Mouse (Mus musculus): ENCODE measurements around the gene Pear1.
A peak's percentile ranks its signal among the peaks of the same experiment; 100 is the strongest.

Gene Pear1

DNA sequence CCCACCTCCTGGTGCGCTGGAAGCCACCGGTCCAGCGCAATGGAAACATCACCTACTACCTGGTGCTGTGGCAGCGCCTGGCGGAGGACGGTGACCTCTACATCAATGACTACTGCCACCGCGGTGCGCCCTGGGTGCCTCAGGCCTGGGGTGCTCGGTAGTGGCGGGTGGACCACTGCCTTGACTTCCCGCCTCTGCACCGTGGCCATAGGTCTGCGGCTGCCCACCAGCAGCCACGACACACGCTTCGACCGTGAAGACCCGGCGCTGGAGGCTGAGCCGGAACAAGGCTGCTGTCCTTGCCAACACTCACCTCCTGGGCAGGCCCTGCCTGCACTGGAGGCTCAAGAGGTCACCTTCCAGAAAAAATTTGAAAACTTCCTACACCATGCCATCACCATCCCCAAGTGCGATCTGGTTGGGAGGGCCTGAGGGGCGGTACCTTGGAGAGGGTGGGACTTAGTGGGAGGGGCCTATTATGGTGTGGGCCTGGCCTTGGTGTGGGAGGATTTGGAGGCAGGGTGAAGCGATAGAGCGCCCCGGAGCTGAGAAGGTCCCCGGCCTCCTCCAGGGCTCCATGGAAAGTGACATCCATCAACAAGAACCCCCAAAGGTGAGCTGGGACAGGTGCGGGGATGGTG lies 14.7 kb downstream of the Pear1 start:
- peak; percentile 73 for DNase-seq (ENCODE audit: low read depth, low spot score)

DNA sequence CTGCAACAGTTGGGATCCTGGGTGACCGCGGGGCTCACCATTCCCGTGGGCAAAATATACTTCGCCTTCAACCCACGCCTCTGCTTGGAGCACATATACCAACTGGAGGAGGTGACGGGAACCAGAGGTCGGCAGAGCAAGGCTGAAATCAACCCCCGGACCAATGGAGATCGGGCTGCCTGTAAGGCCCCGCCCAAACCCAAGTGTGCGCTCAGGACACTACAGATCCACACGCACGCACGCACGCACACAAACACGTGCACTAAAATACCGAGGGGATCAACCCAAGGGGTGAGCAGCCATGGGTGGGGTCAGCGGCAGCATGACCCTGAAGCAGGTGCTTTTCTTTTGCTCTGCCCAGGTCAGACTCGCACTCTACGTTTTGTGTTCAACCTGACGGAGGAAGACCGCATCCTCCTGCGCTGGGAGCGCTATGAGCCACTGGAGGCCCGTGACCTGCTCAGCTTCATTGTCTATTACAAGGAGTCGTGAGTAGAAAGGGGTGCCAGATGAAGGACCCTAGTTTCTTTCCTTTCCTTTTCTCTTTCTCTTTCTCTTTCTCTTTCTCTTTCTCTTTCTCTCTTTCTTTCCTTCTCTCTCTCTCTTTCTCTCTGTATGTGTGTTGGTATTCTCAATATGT lies 19.9 kb downstream of the Pear1 start:
- DNase-seq (ENCODE audit: low read depth, low spot score): peak; percentile 73

DNA sequence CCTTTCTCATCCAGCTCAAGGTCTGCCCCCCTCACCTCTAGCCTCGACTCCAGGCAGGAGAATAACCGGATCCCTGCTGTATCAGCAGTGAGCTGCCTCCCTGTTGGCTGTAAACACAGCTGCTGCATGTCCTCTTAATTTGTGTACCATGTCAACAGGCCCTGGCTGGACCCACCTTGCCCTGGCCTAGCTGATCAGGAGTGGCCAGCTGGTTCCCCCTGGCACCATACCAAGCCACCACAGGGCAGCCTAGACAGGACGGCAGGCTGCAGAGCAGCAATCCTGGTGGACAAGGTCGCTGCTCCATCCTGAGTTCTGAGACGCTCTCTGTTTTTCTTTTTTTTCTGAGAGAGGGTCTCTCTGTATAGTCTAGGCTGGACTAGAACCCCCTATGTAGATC lies 22.4 kb downstream of the Pear1 start:
- no peak for DNase-seq (ENCODE audit: low read depth, low spot score)

DNA sequence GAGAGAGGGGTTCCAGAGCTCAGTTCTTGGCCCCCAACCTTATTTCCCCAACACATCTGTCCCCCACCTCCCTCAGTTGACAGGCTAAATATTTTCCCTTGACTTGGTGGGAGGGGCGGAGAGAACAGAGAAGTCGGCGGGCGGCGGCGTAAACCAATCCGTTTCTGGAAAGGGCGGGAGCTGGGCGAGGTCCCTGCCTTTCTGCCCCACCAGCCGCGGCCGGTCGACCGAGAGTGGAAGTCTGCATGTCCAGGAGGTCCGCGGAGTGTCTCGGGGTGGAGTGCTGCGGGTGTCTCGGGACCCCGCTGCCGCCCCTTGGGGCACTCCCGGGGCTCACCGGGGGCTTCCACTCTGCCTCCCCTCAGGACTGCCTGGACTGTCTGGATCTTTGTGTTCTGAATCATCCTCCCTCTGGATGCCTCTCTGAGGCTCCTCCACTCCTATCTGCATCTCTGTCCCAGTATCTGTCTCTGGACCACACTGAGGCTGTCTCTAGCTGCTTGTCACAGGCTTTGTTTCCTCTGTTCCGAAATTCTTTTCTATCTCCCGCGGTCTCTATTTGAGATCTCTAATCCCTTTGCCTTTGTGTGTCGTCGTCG lies 27.3 kb downstream of the Pear1 start, which contains the start of gene Insrr:
Gene Insrr (plus strand): TSS at position 216 of the 599 bp plus-strand sequence.
- DNase-seq (ENCODE audit: low read depth, low spot score): peak; percentile 37

DNA sequence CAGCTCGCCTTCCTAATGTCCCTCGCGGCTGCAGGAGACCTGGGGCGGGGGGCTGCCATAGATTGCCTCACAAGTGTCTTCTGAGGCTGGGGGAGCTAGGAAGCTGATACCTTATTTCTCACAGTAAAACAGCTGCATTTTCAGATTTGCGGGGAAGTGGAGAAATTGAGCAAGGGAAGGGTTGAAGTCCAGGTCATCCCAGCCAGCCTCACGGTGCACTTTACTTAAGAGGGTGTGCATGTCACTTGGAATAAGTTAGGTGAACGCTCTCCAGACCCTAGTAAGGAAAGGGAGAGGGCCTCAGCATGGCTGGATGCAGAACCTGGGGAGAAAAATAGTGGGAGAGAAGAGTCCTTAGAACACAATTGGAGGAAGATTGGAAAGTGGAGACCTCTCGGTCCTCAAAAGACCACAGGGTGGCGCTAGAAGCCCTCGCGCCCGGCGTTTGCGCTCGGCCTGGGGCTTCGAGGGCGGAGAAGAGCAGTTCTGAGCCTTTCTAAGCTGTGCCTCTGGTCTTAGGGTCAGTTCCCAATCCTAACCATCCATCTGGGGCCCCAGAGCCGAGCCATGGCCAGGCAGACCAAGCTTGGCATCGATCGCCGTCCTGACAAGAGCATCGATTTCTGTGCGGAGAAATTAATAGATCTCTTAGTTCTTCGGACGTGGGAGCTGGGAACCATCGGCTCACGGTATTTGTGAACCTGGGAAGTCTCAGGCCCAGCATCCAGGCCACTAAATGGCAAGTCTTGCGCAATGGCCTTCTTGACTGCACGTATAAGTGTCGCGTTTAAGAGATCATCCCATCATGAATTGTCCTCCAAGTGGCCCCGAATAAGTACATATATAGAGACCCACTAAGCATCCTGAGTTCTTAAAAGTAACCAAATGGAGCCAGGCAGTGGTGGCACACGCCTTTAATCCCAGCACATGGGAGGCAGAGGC lies 28.5 kb downstream of the Pear1 start:
- peak; percentile 80 for DNase-seq (ENCODE audit: low read depth, low spot score)

DNA sequence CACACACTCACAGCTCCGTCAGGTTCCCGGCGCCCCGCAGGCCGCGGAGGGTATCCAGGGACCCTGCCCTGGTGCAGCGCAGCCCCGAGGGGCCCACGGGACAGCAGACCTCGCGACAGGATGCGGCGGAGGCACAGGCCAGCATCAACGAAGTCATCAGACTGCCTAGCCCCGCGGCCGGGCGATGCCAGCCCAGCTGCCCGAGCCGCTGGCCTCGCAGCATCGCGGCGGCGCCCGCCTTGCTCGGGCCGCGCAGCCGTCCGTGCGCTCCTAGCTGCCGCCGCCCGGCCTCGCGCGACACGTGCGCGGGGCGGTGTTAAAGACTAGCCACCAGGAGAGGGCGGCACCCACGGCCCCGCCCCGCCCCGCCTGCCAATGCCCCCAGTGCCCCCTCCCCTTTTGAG lies 29.2 kb downstream of the Pear1 start, which contains the start of gene Ntrk1:
Gene Ntrk1 (minus strand): TSS at position 241 of the 404 bp plus-strand sequence.
- DNase-seq (ENCODE audit: low read depth, low spot score): peak; percentile 34

DNA sequence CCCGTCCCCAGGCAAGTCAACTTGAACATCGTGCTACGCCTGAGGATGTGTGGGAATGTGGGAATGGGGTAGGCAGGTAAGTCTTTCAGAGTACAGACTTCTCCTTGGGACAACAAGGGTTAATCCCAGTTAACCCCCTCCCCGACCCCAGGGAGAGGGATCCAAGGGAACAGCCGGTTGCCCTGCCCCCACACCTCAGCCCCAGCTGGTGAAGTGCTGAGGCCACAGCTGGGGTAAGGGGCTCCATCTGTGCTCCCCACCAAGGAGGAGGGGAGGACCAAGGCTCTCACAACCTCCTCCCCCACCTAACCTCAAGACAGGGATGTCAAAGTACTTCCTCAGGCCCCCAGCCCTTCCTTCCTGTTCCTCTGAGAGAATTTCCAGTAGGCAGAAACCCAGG lies 34.3 kb downstream of the Pear1 start:
- DNase-seq (ENCODE audit: low read depth, low spot score): no peak

DNA sequence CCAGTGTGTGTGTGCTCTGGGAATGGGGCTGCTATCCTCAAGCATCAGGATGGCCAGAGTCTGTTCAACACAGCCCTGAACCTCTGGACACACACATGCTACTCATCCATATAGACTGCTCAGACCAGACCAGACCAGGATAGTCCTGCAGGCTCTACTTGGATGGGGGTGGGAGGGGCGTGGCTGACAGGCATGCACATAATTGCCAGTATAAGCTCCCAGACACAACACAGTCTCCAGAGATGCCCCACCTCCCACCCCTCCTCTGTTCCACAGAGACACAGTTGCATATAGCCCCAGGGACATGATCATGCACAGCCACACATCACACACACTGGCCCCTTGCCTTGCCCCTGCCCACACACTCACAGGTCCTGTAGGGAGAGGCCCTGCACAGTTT lies 34.9 kb downstream of the Pear1 start:
- DNase-seq (ENCODE audit: low read depth, low spot score): no peak

DNA sequence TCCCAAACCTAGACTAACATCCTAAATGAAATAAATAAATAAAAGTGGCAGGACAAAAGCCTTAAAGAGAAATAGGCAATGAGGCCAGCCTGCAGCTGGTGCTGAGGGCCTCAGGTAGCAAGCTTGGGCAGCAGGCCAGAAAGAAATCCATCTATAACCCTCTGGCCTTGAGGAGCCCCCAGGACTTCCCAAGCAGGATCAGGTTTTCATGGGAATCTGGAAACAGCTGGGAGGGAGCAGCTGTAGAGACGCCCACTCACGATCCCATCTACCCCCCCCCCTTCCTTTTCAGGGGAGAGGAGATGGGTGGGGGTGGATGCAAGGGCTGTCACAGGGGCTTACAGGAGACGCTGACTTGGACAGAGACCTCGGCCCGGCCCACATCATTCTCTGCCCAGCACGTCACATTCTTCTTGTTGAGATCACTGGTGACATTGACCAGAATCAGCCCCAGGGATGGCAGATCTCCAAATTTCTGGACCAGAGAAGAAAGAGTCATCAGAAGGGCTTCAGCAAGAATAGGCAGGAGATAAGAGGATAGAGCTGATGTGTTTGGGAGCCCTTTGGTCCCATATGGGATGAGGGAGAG lies 38.4 kb downstream of the Pear1 start:
- DNase-seq (ENCODE audit: low read depth, low spot score): no peak

DNA sequence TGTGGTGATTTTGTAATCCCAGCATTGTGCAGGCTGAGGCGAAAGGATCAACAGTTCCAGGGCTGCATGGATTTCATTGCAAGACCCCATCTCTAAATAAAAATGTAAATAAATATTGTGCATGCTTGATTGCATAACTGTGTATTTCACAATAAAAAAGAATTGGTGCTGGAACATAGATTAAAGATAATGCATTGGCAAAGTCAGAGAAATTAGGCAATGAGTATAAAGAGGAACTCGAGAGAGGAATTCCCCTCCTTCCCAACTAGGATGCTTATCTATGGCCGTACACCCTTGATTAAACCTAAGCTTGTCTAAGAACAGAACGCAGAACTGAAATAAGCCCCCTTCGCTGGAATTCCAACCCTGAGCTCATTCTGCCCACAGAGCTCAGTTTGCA lies 39.0 kb downstream of the Pear1 start:
- no peak for DNase-seq (ENCODE audit: low read depth, low spot score)

DNA sequence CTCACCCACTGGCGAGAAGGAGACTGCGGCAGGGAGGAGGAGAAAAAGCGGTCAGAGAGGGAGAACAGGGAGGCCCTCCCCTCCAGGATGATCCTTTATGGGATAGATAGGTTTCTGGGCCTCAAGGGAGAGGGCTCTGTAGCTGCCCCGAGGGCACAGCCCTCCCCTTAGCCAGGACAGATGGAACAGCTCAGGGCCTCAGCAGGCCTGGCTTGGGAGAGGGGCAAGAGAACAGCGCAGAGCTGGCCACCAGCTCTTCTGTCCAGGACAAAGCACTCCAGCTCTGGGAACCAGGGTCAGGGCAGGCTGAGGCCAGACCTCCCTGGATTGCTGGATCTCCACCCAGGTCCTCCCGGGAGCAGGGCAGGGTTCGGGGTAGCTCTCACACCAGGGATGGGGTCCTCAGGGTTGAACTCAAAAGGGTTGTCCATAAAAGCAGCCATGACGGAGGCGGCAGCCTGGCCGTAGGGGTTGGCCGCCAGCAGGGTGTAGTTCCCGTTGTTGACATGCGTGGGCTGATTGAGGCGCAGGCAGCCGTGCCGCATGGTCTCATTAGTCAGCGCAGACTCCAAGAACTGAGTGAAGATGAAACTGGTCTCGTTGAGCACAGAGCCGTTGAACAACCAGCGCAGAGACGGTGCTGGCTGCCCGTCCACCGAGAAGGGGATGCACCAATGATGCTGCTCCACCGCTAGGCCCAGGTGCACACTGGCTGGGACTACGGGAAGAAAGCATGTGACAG lies 40.7 kb downstream of the Pear1 start:
- DNase-seq (ENCODE audit: low read depth, low spot score): no peak

DNA sequence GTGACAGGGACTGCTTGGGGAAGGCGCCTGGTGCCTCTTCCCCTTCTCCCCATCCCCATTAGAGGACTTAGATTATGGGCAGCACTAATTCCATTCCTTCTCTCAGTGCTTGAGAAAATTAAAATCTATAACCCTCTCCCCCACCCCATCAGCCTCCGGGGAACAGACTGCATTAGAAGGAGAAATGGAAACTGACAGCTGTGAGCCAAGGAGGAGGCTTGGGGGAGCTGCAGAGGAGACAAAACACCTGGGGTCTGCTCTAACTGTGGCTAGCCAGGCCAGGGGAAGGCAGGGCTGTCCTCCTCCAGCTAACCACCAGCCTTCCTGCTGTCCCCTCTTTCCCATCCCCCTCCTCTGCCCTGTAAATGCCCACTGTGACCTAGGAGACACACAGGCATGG lies 45.0 kb downstream of the Pear1 start:
- DNase-seq (ENCODE audit: low read depth, low spot score): no peak

DNA sequence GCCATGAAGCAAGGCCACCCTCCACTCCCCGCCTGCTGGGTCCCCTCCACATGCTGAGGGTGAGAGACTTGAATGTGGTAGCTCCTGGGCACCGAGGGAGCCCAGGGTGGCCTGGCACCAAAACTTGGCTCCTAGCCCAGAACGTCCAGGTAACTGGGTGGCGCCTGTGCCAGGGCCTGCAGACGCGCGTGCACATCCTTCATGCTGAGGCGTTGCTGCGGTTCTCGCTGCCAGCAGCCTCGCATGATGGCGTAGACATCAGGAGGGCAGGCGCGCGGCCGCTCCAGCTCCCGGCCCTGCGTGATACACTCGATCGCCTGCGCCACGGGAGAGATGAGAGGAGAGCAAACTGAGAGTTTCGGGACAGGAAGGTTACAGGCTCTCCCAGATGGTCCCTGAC lies 45.8 kb downstream of the Pear1 start:
- DNase-seq (ENCODE audit: low read depth, low spot score): no peak

DNA sequence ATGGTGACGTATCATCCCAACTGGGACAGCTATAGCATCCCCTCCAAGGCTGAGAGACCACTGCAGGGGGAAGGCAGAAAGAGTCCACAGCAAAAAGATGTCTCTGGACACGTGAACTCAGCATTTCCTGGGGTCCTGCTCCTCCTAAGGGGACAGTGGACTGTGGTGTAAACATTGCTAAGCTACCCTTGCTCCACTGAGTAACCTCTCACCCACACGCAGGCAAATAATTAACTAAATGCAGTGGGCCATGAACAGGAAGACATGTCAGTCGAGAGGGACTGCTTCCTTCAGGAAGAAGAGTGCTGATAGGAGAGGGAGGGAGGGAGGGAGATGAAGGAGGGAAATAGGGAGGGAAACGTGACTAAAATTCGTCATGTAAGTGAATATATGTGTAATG lies 53.0 kb downstream of the Pear1 start:
- no peak for DNase-seq (ENCODE audit: low read depth, low spot score)

DNA sequence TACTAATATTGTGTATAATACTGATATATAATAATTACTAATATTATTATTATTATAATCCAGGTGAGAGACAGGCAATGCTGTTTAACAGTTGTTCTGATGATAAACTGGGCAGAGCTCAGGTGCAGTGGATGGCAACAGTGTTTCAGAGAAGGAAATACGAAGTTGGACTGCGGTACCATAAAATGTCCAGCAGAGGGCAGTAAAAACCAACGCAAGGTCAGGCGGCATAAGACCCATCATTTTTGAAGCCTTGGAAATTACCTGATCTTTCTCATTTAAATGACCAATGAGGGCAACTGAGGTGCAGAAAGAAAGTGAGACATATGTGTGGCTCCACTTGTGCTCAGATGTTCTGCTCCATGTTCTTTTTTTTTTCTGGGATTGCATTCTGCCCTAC lies 53.8 kb downstream of the Pear1 start:
- peak; percentile 68 for DNase-seq (ENCODE audit: low read depth, low spot score)

DNA sequence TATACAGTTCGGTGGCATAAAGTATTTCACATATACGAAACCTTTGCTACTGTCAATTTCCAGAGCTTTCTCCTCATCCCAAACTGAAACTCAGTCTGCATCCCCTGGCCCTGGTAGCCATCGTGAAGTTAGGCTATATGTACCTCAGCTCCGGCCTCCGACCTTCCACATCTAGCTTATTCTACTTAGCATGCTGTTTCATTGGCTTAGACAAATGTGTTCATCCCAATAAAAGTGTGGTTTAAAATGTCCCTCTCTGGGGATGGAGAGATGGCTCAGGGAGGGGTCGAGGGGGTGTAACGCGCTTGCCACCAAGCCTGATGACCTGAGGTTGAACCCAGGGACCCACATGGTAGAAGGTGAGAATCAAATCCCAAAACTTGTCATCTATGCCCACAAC lies 54.6 kb downstream of the Pear1 start:
- no peak for DNase-seq (ENCODE audit: low read depth, low spot score)

DNA sequence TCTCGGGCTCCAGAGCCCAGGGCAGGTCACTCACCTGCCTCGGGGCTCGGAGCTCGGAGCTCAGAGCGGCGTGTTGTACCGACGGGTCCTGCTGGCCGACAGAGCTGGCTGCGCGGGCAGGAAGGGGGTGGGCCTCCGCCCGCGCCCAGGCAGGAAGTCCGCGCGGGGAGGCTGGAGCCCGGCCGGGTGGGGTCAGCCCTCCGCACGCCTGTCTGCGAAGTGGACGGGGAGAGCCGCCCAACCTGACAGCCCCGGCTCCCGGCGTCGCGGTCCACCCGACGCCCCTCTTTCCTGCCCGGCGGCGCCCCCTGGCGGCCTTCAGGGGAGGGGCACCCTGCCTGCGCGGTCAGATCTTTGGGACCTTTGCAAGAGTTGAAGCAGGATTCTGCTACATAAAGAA lies 55.3 kb downstream of the Pear1 start:
- peak; percentile 72 for DNase-seq (ENCODE audit: low read depth, low spot score)

DNA sequence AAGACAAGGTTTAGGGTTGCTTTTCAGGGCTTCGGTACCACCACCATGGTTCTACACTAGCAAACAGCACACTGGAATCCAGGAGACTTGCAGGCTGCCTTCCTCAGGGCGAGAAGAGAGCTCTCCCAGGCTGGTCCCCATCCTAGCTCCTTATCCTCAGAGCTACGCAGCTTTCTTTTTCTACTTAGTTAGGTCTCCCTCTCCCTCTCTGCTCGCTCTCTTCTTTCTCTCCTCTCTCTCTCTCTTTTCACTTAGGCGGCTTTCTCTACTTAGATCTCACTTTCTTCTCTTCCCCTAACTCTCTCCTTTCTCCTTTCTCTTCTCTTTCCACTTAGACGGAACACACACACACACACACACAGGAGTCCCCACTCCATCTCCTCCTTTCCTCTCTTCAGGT lies 55.7 kb downstream of the Pear1 start:
- no peak for DNase-seq (ENCODE audit: low read depth, low spot score)

DNA sequence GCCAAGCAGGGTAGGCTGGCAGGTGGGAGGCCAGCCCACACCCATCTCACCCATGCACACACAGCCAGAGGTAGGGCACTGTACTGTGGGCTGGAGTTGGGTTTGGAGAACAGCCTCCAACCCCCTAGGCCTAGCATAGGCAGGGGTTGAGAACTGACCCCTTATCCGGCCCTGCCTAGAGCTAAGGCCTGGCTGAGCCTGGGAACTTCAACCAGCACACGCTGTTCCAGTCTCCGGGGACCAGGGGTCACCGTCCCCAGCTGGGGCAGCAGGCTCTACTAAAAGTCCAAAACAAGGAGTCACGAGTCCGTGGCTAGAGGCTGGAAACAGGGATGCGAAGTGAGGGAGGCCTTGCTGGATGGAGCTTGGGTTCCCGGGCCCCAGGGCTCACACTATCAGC lies 56.3 kb downstream of the Pear1 start:
- DNase-seq (ENCODE audit: low read depth, low spot score): no peak

DNA sequence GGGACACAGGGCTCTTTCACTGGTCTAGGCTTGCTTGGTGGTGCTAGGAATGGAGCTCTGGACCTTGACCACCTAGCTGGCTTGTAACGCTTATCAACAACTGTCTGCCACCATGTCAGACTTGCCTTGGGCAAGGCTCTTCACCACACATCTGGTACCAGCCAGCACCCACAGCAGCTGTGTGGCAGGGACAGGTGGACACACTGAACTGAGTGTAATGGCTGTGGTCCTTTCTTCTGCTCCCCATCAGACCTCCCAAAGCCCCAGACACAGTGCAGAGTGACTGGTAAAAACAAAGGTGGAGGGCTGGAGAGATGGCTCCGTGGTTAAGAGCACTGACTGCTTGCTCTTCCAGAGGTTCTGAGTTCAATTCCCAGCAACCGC lies 57.8 kb downstream of the Pear1 start:
- no peak for DNase-seq (ENCODE audit: low read depth, low spot score)
